Mouse (Mus musculus): ENCODE results near the gene Arid1b. TPM values are rescaled to one million over a fixed set of nuclear protein-coding genes. Genes with fewer than 3 reads are reported as not detected.

The Arid1b gene
- polyA plus RNA-seq, 1 experiment from 2014 or later = 8.7 TPM

GRCm38 (mm10) chr17:5228616-5229250 is 234.6 kb downstream of the Arid1b start:
- WGBS = 89% methylated on average over 6 of the region's 6 CpGs
- Histone ChIP-seq H3K9me3 (ENCODE audit: control insufficient read depth, low read length) (no peaks in the 10 kb centered on the region), H3K36me3 (ENCODE audit: control insufficient read depth, insufficient read depth, low read length) (0 out of 2 replicates have a peak, but pooled peaks cover 2% of the 10 kb centered on the region), H3K4me2 (ENCODE audit: low read length) (no peak overlapping the region), H3K27me3 (ENCODE audit: control insufficient read depth, insufficient read depth, low read length) (no peaks in the 10 kb centered on the region), H3K27ac (replicated peaks in 1 of 2; ENCODE audit: control insufficient read depth in 1 of 2, insufficient read depth in 1 of 2, low read depth in 2 of 2, low read length in 2 of 2) (no peak overlapping the region), H3K4me3 (ENCODE audit: control insufficient read depth in 1 of 2, insufficient read depth in 1 of 2, low read depth in 1 of 2, low read length in 2 of 2) (no peak overlapping the region), H3K4me1 (ENCODE audit: control insufficient read depth in 2 of 2, insufficient read depth in 2 of 2, low read length in 2 of 2) (peaks cover 14 to 39% of the 10 kb centered on the region in 2 experiments), H3K9ac (ENCODE audit: low read length) (no peak overlapping the region)
- no peak for ATAC-seq (ENCODE audit: insufficient number of reproducible peaks, insufficient read depth, low FRiP score, low read depth)

DNA sequence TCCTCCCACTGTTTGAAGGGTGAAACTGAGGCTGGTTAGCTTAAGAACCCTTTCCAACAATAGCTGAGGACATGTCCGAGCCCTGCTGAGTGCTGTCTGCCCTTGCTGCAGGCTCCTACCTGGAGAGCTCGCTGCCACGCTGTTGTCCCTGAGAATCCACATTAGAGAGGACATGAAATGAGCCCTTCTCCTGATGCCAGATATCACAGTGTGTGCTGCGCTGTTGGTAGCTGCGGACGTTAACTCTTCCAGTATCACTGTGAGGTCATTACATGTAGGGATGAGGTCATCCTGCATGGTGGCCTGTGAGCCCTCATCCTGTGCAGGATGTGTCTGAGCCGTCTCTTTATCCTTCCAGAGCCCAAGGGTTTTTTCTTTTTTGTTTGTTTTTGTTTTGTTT is 235.9 kb downstream of the Arid1b start:
- 55% methylated on average over 7 of the region's 7 CpGs for WGBS
- no peaks in the 10 kb centered on the region for H3K9me3 ChIP-seq (ENCODE audit: control insufficient read depth, low read length)
- no peak overlapping the region for H3K4me2 ChIP-seq (ENCODE audit: low read length)
- H3K9ac ChIP-seq (ENCODE audit: low read length) = no peak overlapping the region
- H3K27me3 ChIP-seq (ENCODE audit: control insufficient read depth, insufficient read depth, low read length) = no peaks in the 10 kb centered on the region
- peaks cover 14 to 39% of the 10 kb centered on the region in 2 experiments for H3K4me1 ChIP-seq (ENCODE audit: control insufficient read depth in 2 of 2, insufficient read depth in 2 of 2, low read length in 2 of 2)
- no peak overlapping the region for H3K27ac ChIP-seq (replicated peaks in 1 of 2; ENCODE audit: control insufficient read depth in 1 of 2, insufficient read depth in 1 of 2, low read depth in 2 of 2, low read length in 2 of 2)
- no peak overlapping the region for H3K4me3 ChIP-seq (ENCODE audit: control insufficient read depth in 1 of 2, insufficient read depth in 1 of 2, low read depth in 1 of 2, low read length in 2 of 2)
- ATAC-seq (ENCODE audit: insufficient number of reproducible peaks, insufficient read depth, low FRiP score, low read depth) = no peak
- 0 out of 2 replicates have a peak, but pooled peaks cover 2% of the 10 kb centered on the region for H3K36me3 ChIP-seq (ENCODE audit: control insufficient read depth, insufficient read depth, low read length)

- Histone ChIP-seq H3K9ac (ENCODE audit: low read length) (no peak overlapping the region), H3K27ac (replicated peaks in 1 of 2; ENCODE audit: control insufficient read depth in 1 of 2, insufficient read depth in 1 of 2, low read depth in 2 of 2, low read length in 2 of 2) (no peak overlapping the region), H3K27me3 (ENCODE audit: control insufficient read depth, insufficient read depth, low read length) (no peaks in the 10 kb centered on the region), H3K4me2 (ENCODE audit: low read length) (no peak overlapping the region), H3K36me3 (ENCODE audit: control insufficient read depth, insufficient read depth, low read length) (0 out of 2 replicates have a peak, but pooled peaks cover 2% of the 10 kb centered on the region), H3K9me3 (ENCODE audit: control insufficient read depth, low read length) (no peaks in the 10 kb centered on the region), H3K4me3 (ENCODE audit: control insufficient read depth in 1 of 2, insufficient read depth in 1 of 2, low read depth in 1 of 2, low read length in 2 of 2) (no peak overlapping the region), H3K4me1 (ENCODE audit: control insufficient read depth in 2 of 2, insufficient read depth in 2 of 2, low read length in 2 of 2) (peaks cover 12 to 32% of the 10 kb centered on the region in 2 experiments)
- ATAC-seq (ENCODE audit: insufficient number of reproducible peaks, insufficient read depth, low FRiP score, low read depth) = no peak
- WGBS = 40% methylated on average over 2 of the region's 2 CpGs
These were observed 238.0 kb downstream of the Arid1b start for GRCm38 (mm10) chr17:5232180-5232579.

DNA sequence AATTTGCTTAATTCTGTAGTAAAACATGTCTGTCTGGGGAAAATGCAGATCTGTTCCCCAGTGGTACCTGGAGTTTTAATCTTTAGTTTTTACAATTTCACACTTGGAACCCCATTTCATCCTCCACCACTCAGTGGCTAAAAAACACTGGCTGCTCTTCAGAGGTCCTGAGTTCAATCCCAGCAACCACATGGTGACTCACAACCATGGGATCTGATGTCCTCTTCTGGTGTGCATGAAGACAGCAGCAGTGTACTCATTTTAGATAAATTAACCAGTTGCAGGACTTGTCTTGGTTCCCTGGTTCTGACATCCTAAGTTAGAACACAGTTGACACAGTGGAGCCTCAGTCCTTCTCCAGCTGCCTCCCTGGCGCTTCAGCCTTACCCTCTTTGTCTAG is 239.9 kb downstream of the Arid1b start:
- 95% methylated on average over 1 of the region's 1 CpGs for WGBS
- no peak for ATAC-seq (ENCODE audit: insufficient number of reproducible peaks, insufficient read depth, low FRiP score, low read depth)
- H3K27ac ChIP-seq (replicated peaks in 1 of 2; ENCODE audit: control insufficient read depth in 1 of 2, insufficient read depth in 1 of 2, low read depth in 2 of 2, low read length in 2 of 2) = no peak overlapping the region
- H3K4me2 ChIP-seq (ENCODE audit: low read length) = no peak overlapping the region
- H3K4me3 ChIP-seq (ENCODE audit: control insufficient read depth in 1 of 2, insufficient read depth in 1 of 2, low read depth in 1 of 2, low read length in 2 of 2) = no peak overlapping the region
- no peaks in the 10 kb centered on the region for H3K9me3 ChIP-seq (ENCODE audit: control insufficient read depth, low read length)
- H3K27me3 ChIP-seq (ENCODE audit: control insufficient read depth, insufficient read depth, low read length) = no peaks in the 10 kb centered on the region
- H3K36me3 ChIP-seq (ENCODE audit: control insufficient read depth, insufficient read depth, low read length) = 0 out of 2 replicates have a peak, but pooled peaks cover 2% of the 10 kb centered on the region
- H3K4me1 ChIP-seq (ENCODE audit: control insufficient read depth in 2 of 2, insufficient read depth in 2 of 2, low read length in 2 of 2) = peaks cover 21 to 42% of the 10 kb centered on the region in 2 experiments
- H3K9ac ChIP-seq (ENCODE audit: low read length) = no peak overlapping the region

DNA sequence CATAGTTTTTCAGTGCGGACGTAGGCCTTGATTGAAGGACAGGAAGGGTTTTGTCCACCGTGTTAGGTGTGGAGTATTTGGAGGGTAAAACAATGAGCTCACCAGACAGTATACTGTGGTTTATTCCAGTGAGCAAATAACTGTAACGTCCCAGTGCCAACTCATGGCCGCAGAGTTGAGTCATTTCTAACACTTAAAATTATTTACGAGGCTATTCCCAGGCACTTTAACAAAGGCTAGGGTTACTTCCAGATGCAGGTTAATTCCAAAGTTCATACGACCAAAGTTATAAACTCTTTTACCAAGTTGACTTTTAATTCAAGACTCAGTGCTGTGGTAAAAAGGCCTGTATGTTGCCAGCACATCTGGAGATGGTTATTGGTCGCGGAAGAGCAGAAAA is 240.9 kb downstream of the Arid1b start:
- no peak overlapping the region for H3K27ac ChIP-seq (replicated peaks in 1 of 2; ENCODE audit: control insufficient read depth in 1 of 2, insufficient read depth in 1 of 2, low read depth in 2 of 2, low read length in 2 of 2)
- no peaks in the 10 kb centered on the region for H3K27me3 ChIP-seq (ENCODE audit: control insufficient read depth, insufficient read depth, low read length)
- H3K36me3 ChIP-seq (ENCODE audit: control insufficient read depth, insufficient read depth, low read length) = 0 out of 2 replicates have a peak, but pooled peaks cover 2% of the 10 kb centered on the region
- no peak overlapping the region for H3K4me3 ChIP-seq (ENCODE audit: control insufficient read depth in 1 of 2, insufficient read depth in 1 of 2, low read depth in 1 of 2, low read length in 2 of 2)
- H3K9ac ChIP-seq (ENCODE audit: low read length) = no peak overlapping the region
- no peaks in the 10 kb centered on the region for H3K9me3 ChIP-seq (ENCODE audit: control insufficient read depth, low read length)
- no peak overlapping the region for H3K4me2 ChIP-seq (ENCODE audit: low read length)
- no peak for ATAC-seq (ENCODE audit: insufficient number of reproducible peaks, insufficient read depth, low FRiP score, low read depth)
- 89% methylated on average over 9 of the region's 9 CpGs for WGBS
- H3K4me1 ChIP-seq (ENCODE audit: control insufficient read depth in 2 of 2, insufficient read depth in 2 of 2, low read length in 2 of 2) = peaks cover 19 to 43% of the 10 kb centered on the region in 2 experiments

DNA sequence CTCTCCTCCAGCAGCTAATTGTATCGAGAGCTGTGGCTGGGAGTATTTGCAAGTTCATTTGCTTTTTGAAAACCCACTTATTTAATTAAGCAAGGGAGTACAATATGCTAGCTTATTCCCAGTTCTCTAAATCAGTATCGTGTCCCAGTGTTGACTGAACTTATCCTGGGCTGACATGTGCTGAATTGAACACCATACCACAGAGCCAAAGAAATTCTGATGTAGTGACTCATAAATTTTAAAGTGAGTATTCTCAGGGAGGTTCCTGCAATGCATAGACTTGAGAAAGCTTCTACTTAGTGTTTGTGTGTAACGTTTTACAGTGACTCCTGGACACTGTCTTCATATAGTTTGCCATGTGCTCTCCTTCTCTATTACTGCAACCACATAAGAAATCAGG is 243.6 kb downstream of the Arid1b start:
- no peak overlapping the region; the same call in 1 of the 2 replicates for H3K9ac ChIP-seq (ENCODE audit: low read length)
- H3K36me3 ChIP-seq (ENCODE audit: control insufficient read depth, insufficient read depth, low read length) = no peaks in the 10 kb centered on the region
- H3K4me2 ChIP-seq (ENCODE audit: low read length) = no peak overlapping the region
- H3K4me1 ChIP-seq (ENCODE audit: control insufficient read depth in 2 of 2, insufficient read depth in 2 of 2, low read length in 2 of 2) = peaks cover 17 to 31% of the 10 kb centered on the region in 2 experiments
- H3K9me3 ChIP-seq (ENCODE audit: control insufficient read depth, low read length) = no peaks in the 10 kb centered on the region
- 42% methylated on average over 3 of the region's 3 CpGs for WGBS
- H3K27me3 ChIP-seq (ENCODE audit: control insufficient read depth, insufficient read depth, low read length) = no peaks in the 10 kb centered on the region
- peak overlapping the region; percentile 10 to 57; a peak in 2 of 4 replicates for H3K27ac ChIP-seq (replicated peaks in 1 of 2; ENCODE audit: control insufficient read depth in 1 of 2, insufficient read depth in 1 of 2, low read depth in 2 of 2, low read length in 2 of 2)
- H3K4me3 ChIP-seq (ENCODE audit: control insufficient read depth in 1 of 2, insufficient read depth in 1 of 2, low read depth in 1 of 2, low read length in 2 of 2) = no peak overlapping the region
- ATAC-seq (ENCODE audit: insufficient number of reproducible peaks, insufficient read depth, low FRiP score, low read depth) = no peak

GRCm38 (mm10) chr17:5238387-5239245 is 244.5 kb downstream of the Arid1b start:
- Histone ChIP-seq H3K36me3 (ENCODE audit: control insufficient read depth, insufficient read depth, low read length) (no peaks in the 10 kb centered on the region), H3K9me3 (ENCODE audit: control insufficient read depth, low read length) (no peaks in the 10 kb centered on the region), H3K9ac (ENCODE audit: low read length) (no peak overlapping the region), H3K27ac (replicated peaks in 1 of 2; ENCODE audit: control insufficient read depth in 1 of 2, insufficient read depth in 1 of 2, low read depth in 2 of 2, low read length in 2 of 2) (peak overlapping the region; percentile 28 to 57; a peak in 1 of 4 replicates), H3K4me2 (ENCODE audit: low read length) (0 out of 2 replicates have a peak overlapping the region, but pooled peaks have one; percentile 8), H3K4me3 (ENCODE audit: control insufficient read depth in 1 of 2, insufficient read depth in 1 of 2, low read depth in 1 of 2, low read length in 2 of 2) (no peak overlapping the region), H3K27me3 (ENCODE audit: control insufficient read depth, insufficient read depth, low read length) (no peaks in the 10 kb centered on the region), H3K4me1 (ENCODE audit: control insufficient read depth in 2 of 2, insufficient read depth in 2 of 2, low read length in 2 of 2) (peaks cover 17 to 31% of the 10 kb centered on the region in 2 experiments)
- 40% methylated on average over 16 of the region's 16 CpGs for WGBS
- ATAC-seq (ENCODE audit: insufficient number of reproducible peaks, insufficient read depth, low FRiP score, low read depth) = no peak

Measured in heart, embryonic 14.5 days (tissue).